Mouse (Mus musculus) spleen, postnatal 36 days (tissue): ENCODE data around the gene Zfp273.
"Not testable (repeated sequence)": the region's sequence is repeated elsewhere in the genome, so short reads cannot be mapped to it uniquely, and the experiment has no call there.

Experiments
- DNase-seq, 2 experiments: peaks; one replicate each; pipeline ENCODE4 v3.0.0; 2022; ENCODE audit warnings: low spot score in 2 of 2, mixed read lengths in 1 of 2

The Zfp273 gene

GRCm38 (mm10) chr13:67813710-67814660 is at the start of gene Zfp273:
Gene Zfp273 (plus strand): TSS chr13:67813740.
- peak; percentile 70 to 72 for DNase-seq

DNA sequence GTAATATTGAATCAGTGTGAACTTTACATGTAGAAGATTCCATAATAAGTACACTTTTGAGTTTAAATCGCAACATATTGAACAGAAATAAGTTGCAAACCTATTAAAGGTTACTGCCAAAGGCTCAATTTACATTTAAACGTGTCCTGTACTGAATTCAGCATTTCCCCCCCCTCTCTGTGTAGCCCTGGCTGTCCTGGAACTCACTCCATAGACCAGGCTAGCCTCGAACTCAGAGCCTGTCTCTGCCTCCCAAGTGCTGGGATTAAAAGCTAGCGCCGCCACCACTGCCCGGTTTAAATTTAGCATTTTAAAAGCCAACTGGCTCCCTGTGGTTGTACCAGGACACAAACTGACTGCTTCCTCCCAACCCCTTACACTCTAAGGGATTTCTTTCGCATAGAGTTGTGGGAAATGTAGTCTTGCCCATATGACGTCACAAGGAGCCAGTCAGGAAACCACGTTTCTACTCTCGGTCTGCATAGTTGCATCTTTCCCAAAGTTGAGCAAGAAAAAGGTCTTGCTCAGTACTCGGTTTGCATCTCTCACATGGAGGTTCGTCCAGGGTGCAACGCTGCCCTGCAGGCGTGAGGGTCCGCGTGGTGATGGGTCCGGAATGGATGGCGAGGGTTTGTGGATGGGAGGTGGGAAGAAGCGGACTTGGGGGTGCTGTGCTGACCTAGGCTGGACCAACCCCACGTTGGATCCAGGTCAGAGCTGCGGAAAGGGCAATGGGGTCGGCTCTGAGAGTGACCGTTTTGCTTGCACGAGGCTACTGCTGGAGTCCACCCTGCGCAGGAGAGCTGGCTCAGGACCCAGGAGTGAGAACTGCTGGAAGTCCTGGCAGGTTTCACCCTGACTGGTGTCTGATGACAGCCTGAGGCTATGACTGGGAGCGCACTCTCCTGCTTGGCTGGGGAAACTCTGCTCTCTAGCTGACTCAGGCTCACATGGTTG is 34.0 kb upstream of the Zfp273 start, which contains the start of gene Zfp493:
Gene Zfp493 (plus strand): TSS at position 429 of the 957 bp plus-strand sequence.
- DNase-seq: peak; percentile 68 to 75

DNA sequence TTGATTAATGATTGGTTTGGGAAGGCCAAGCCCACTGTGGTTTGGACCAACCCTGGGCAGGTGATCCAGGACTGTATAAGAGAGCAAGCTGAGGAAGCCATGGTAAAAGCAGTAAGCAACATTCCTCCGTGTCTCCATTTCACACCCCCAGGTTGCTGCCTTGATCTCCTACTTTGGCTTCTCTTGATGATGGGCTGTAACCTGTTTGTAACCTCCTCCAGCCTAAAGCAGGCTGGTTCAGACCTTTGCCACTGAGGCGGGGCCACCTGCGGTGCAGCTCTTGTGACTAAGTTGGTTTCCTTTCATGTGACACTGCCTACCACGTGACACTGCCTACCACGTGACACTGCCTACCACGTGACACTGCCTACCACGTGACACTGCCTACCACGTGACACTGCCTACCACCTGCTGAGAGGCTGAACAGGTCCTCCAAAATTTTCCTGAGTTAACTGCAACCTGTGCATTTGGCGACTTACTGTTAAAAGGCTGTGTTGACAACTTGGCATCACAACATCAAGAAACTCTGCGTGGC is 21.6 kb upstream of the Zfp273 start:
- no peak for DNase-seq

- DNase-seq: no peak
Observed at GRCm38 (mm10) chr13:67798618-67799017, 14.9 kb upstream of the Zfp273 start.

DNA sequence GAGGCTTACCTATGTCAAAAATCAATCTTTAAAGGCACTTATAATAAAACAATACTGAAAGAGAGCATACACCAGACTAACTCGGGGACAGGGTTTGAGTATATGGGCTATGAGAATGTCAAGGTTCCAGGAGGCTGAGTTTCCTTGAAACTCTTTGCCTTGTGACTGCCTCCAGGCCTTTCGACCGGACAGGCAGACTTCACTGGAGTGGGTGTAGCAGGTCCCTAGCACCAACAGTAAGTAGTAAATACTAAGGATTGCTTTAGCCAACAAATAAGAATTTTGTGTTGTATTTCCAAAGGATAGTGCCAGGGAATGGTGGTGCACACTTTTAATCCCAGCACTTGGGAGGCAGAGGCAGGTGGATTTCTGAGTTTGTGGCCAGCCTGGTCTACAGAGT is 14.4 kb upstream of the Zfp273 start:
- DNase-seq: not testable (repeated sequence)

GRCm38 (mm10) chr13:67811651-67812210 is 1.8 kb upstream of the Zfp273 start:
- DNase-seq: no peak

GRCm38 (mm10) chr13:67812961-67813709 is 405 bp upstream of the Zfp273 start:
- DNase-seq: no peak

- DNase-seq: no peak
Observed at GRCm38 (mm10) chr13:67818636-67819035, 5.1 kb downstream of the Zfp273 start.

GRCm38 (mm10) chr13:67830911-67831336 is 17.4 kb downstream of the Zfp273 start, which contains the start of gene Gm10037:
Gene Gm10037 (plus strand): TSS chr13:67831106.
- peak; percentile 34 to 50 for DNase-seq

- DNase-seq: not testable (repeated sequence)
Observed at GRCm38 (mm10) chr13:67833137-67833536, 19.6 kb downstream of the Zfp273 start.

DNA sequence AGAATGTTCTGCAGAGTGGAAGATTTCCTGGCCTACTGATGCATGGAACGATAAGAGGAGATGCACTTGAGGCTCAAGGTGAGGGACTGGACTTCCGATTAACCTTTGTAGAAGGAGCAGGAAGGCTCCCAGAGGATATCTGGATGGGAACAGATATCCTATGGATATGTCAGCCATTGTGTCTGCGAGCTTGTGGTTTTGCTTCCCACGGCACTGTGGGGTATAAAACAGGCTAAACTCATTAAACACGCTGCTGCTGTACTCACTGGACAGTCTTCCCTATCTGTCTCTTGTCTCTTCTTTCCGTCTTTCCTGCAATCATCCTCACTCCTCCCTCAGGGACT is 30.2 kb downstream of the Zfp273 start:
- DNase-seq: no peak

DNA sequence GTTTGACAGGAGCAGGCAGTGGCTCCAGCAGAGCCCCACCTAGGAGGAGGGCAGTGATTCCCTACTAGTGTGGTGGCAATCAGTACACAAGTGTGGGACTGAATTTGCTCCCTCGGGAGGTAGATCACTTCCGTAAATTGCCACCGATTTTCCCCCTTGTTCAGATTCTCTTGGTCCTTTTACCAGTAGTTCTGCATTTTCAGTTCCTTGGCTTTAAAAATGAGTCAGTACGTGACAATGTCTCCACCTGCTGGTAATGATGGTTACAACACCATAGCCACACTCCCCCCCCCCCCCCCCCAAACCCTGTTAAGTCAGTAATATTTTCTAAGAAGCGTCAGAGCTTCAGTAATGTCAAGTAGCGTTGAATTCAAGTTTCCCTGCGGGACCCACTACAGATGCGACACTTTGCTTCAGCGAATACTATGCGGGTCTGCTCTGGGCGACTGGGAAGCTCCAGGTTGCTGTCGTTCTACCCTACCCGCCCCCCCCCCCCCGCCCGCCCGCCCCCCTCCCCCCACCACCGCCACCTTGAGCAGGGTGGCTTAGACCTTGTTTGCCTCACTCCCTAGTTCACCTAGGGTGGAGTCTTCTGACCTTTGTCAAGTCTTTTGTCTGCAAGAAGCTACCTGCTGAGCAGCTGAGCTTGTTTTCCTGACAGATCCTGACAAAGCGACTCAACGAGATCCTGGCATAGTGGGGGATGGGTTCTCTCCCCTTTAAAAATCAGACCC is 30.7 kb downstream of the Zfp273 start:
- DNase-seq: peak; percentile 40 to 48

GRCm38 (mm10) chr13:67844853-67845194 is 31.3 kb downstream of the Zfp273 start:
- no peak for DNase-seq

- no peak for DNase-seq
Observed at GRCm38 (mm10) chr13:67850361-67850760, 36.8 kb downstream of the Zfp273 start.

GRCm38 (mm10) chr13:67853130-67853529 is 39.6 kb downstream of the Zfp273 start:
- no peak for DNase-seq

GRCm38 (mm10) chr13:67853983-67854382 is 40.4 kb downstream of the Zfp273 start:
- DNase-seq: no peak

DNA sequence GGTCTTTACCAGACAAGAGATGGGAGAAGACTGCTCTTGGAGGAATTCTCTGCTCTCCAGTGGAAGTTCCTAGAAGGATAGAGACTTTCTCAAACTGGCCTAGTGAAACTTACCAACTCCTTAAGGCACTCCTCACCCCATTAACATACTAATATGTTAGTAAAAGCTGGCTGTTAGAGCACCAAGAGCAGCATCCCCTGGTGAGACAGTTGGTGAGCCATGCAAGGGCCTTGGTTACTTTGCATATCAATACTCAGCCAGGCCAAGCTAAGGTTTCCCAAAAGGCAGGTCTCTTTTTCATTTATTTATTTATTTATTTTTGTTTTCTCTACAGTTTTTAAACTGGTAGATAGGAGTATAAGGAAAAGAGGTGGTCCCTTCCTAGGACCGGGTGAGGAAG is 43.8 kb downstream of the Zfp273 start:
- DNase-seq: no peak

GRCm38 (mm10) chr13:67862508-67862907 is 49.0 kb downstream of the Zfp273 start:
- no peak for DNase-seq

GRCm38 (mm10) chr13:67863026-67863425 is 49.5 kb downstream of the Zfp273 start, which contains the start of gene BC048507:
Gene BC048507 (plus strand): TSS chr13:67863326.
- no peak for DNase-seq

- DNase-seq: no peak
Observed at GRCm38 (mm10) chr13:67864764-67865350, 51.3 kb downstream of the Zfp273 start.
